Mouse (Mus musculus) myocyte (in vitro differentiated cells): ENCODE measurements around the gene Mars.

Experiments
- MYOG ChIP-seq, 3 experiments: IDR thresholded peaks; one replicate each; pipeline ENCODE4 v1.6.1; 2011; ENCODE audit warnings: control low read depth in 2 of 3, low read depth in 2 of 3, mild to moderate bottlenecking in 2 of 3; ENCODE audit not compliant: insufficient read length in 2 of 3, control insufficient read depth in 1 of 3, insufficient read depth in 1 of 3
- POLR2A ChIP-seq: IDR thresholded peaks from one replicate; pipeline ENCODE4 v1.6.1; 2011; ENCODE audit warnings: low read depth, mild to moderate bottlenecking, control low read depth, moderate library complexity; ENCODE audit not compliant: insufficient read length

DNA sequence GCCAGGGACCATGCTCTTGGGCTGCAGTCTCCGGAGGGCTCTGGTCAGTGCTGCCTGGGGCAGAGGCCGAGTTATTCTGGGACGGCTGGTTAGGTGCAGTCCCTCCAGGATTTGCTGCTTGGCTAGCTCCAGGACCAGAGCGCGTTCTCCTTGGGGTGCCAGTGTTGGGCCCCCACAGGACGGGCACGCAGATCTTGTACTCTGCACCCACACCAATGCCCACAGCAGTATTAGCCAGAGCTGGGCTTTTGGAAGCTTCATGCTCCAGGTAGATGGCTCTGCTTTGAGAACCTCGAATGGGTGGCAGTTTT is 39.7 kb upstream of the Mars start:
- TF ChIP-seq POLR2A (no peak), MYOG (IDR thresholded peaks at IDR 0.05; ENCODE audit: control insufficient read depth in 1 of 3, insufficient read depth in 1 of 3, insufficient read length in 2 of 3, low read depth in 2 of 3) (no peak)
